Mouse (Mus musculus): Measurements from ENCODE around the gene 4930522L14Rik. TPM values are rescaled to one million over a fixed set of nuclear protein-coding genes. Genes with fewer than 3 reads are reported as not detected.

The 4930522L14Rik gene
- polyA plus RNA-seq, 1 experiment from 2014 or later, result 11.4 TPM

Other genes with a start within 250 kb of the 4930522L14Rik start
- gene Crlf2, start 192.9 kb downstream of the 4930522L14Rik start, polyA plus RNA-seq (2016; fragmentation: Nextera tagmentation; extraction: Ambion mirVana), result 3.7 and 4.6 TPM in 2 replicates
- 2.3 and 2.8 TPM in 2 replicates for gene 5430403G16Rik, start 60.8 kb downstream of the 4930522L14Rik start, polyA plus RNA-seq (2016; fragmentation: Nextera tagmentation; extraction: Ambion mirVana)
- 0.53 and 0.57 TPM in 2 replicates for gene Gm15446, start 171.5 kb upstream of the 4930522L14Rik start, polyA plus RNA-seq (2016; fragmentation: Nextera tagmentation; extraction: Ambion mirVana)
- 20.9 and 23.4 TPM in 2 replicates for gene Zfp932, start 244.6 kb upstream of the 4930522L14Rik start, polyA plus RNA-seq (2016; fragmentation: Nextera tagmentation; extraction: Ambion mirVana)